Mouse (Mus musculus): ENCODE measurements around the gene Nlrp10. TPM values are rescaled to one million over a fixed set of nuclear protein-coding genes. Genes with fewer than 3 reads are reported as not detected.
A peak's percentile ranks its signal among the peaks of the same experiment; 100 is the strongest.

Nlrp10 gene
- polyA plus RNA-seq, 1 experiment from 2014 or later: not detected

- no peaks in the 10 kb centered on the region; the same call in 1 of the 2 replicates for H3K4me1 ChIP-seq (replicated peaks; ENCODE audit: control insufficient read depth, insufficient read depth, low read length)
- peaks cover 5% of the 10 kb centered on the region for H3K36me3 ChIP-seq (ENCODE audit: control insufficient read depth, insufficient read depth, low read length)
- H3K27me3 ChIP-seq (ENCODE audit: control insufficient read depth, insufficient read depth, low read length): no peaks in the 10 kb centered on the region
- peak within 1 kb of the TSS; percentile 52 for H3K27ac ChIP-seq (ENCODE audit: low read depth, low read length)
- WGBS: 2% methylated on average over 50 of the region's 50 CpGs
- peak; percentile 95 for DNase-seq (ENCODE audit: low spot score)
- peak within 1 kb of the TSS; percentile 84 for H3K4me3 ChIP-seq (ENCODE audit: low read depth, low read length)
- peak within 1 kb of the TSS; percentile 55 for H3K4me2 ChIP-seq (replicated peaks; ENCODE audit: low read depth, low read length)
- H3K9me3 ChIP-seq (ENCODE audit: control insufficient read depth, low read length): no peaks in the 10 kb centered on the region
- ATAC-seq (ENCODE audit: low FRiP score): peak; percentile 99
- H3K9ac ChIP-seq (ENCODE audit: low read depth, low read length): peak within 1 kb of the TSS; percentile 92
Measured at GRCm38 (mm10) chr7:108933794-108934731, 4.1 kb upstream of the Nlrp10 start, which contains the start of gene Eif3f. Gene Eif3f, plus strand, starts transcription at chr7:108934417.

GRCm38 (mm10) chr7:108928280-108929188 is 1.4 kb downstream of the Nlrp10 start:
- Histone ChIP-seq H3K4me1 (replicated peaks; ENCODE audit: control insufficient read depth, insufficient read depth, low read length) (no peaks in the 10 kb centered on the region), H3K27me3 (ENCODE audit: control insufficient read depth, insufficient read depth, low read length) (no peaks in the 10 kb centered on the region), H3K4me2 (replicated peaks; ENCODE audit: low read depth, low read length) (no peak overlapping the region), H3K36me3 (ENCODE audit: control insufficient read depth, insufficient read depth, low read length) (no peaks in the 10 kb centered on the region), H3K4me3 (ENCODE audit: low read depth, low read length) (no peak overlapping the region), H3K27ac (ENCODE audit: low read depth, low read length) (no peak overlapping the region), H3K9me3 (ENCODE audit: control insufficient read depth, low read length) (no peaks in the 10 kb centered on the region), H3K9ac (ENCODE audit: low read depth, low read length) (no peak overlapping the region)
- WGBS: 81% methylated on average over 11 of the region's 11 CpGs
- no peak for DNase-seq (ENCODE audit: low spot score)
- no peak for ATAC-seq (ENCODE audit: low FRiP score)

GRCm38 (mm10) chr7:108927043-108927442 is 2.9 kb downstream of the Nlrp10 start:
- DNase-seq (ENCODE audit: low spot score): no peak
- no peaks in the 10 kb centered on the region for H3K27me3 ChIP-seq (ENCODE audit: control insufficient read depth, insufficient read depth, low read length)
- H3K27ac ChIP-seq (ENCODE audit: low read depth, low read length): no peak overlapping the region
- no peak overlapping the region for H3K9ac ChIP-seq (ENCODE audit: low read depth, low read length)
- no peaks in the 10 kb centered on the region for H3K36me3 ChIP-seq (ENCODE audit: control insufficient read depth, insufficient read depth, low read length)
- no peak for ATAC-seq (ENCODE audit: low FRiP score)
- no peaks in the 10 kb centered on the region for H3K4me1 ChIP-seq (replicated peaks; ENCODE audit: control insufficient read depth, insufficient read depth, low read length)
- H3K9me3 ChIP-seq (ENCODE audit: control insufficient read depth, low read length): no peaks in the 10 kb centered on the region
- H3K4me2 ChIP-seq (replicated peaks; ENCODE audit: low read depth, low read length): no peak overlapping the region
- H3K4me3 ChIP-seq (ENCODE audit: low read depth, low read length): no peak overlapping the region
- 86% methylated on average over 4 of the region's 4 CpGs for WGBS

GRCm38 (mm10) chr7:108903969-108904368 is 26.0 kb downstream of the Nlrp10 start:
- H3K4me1 ChIP-seq (replicated peaks; ENCODE audit: control insufficient read depth, insufficient read depth, low read length): no peaks in the 10 kb centered on the region
- WGBS: 85% methylated on average over 2 of the region's 2 CpGs
- DNase-seq (ENCODE audit: low spot score): no peak
- no peak overlapping the region for H3K4me2 ChIP-seq (replicated peaks; ENCODE audit: low read depth, low read length)
- no peak overlapping the region for H3K27ac ChIP-seq (ENCODE audit: low read depth, low read length)
- no peaks in the 10 kb centered on the region for H3K36me3 ChIP-seq (ENCODE audit: control insufficient read depth, insufficient read depth, low read length)
- H3K9ac ChIP-seq (ENCODE audit: low read depth, low read length): no peak overlapping the region
- no peak for ATAC-seq (ENCODE audit: low FRiP score)
- no peaks in the 10 kb centered on the region for H3K27me3 ChIP-seq (ENCODE audit: control insufficient read depth, insufficient read depth, low read length)
- H3K9me3 ChIP-seq (ENCODE audit: control insufficient read depth, low read length): no peaks in the 10 kb centered on the region
- H3K4me3 ChIP-seq (ENCODE audit: low read depth, low read length): no peak overlapping the region

GRCm38 (mm10) chr7:108894320-108894719 is 35.7 kb downstream of the Nlrp10 start, which contains the start of gene Olfr519:
Gene Olfr519, minus strand, starts transcription at chr7:108894420.
- Histone ChIP-seq H3K27ac (ENCODE audit: low read depth, low read length) (no peak within 1 kb of the TSS), H3K9me3 (ENCODE audit: control insufficient read depth, low read length) (no peaks in the 10 kb centered on the region), H3K4me2 (replicated peaks; ENCODE audit: low read depth, low read length) (no peak within 1 kb of the TSS), H3K27me3 (ENCODE audit: control insufficient read depth, insufficient read depth, low read length) (no peaks in the 10 kb centered on the region), H3K36me3 (ENCODE audit: control insufficient read depth, insufficient read depth, low read length) (no peaks in the 10 kb centered on the region), H3K4me3 (ENCODE audit: low read depth, low read length) (no peak within 1 kb of the TSS), H3K4me1 (replicated peaks; ENCODE audit: control insufficient read depth, insufficient read depth, low read length) (no peaks in the 10 kb centered on the region), H3K9ac (ENCODE audit: low read depth, low read length) (no peak within 1 kb of the TSS)
- DNase-seq (ENCODE audit: low spot score) (no peak), ATAC-seq (ENCODE audit: low FRiP score) (no peak)
- WGBS: 86% methylated on average over 5 of the region's 5 CpGs

GRCm38 (mm10) chr7:108884906-108885305 is 45.1 kb downstream of the Nlrp10 start, which contains the start of gene Olfr518:
Gene Olfr518, minus strand, starts transcription at chr7:108885006.
- Histone ChIP-seq H3K4me2 (replicated peaks; ENCODE audit: low read depth, low read length) (no peak within 1 kb of the TSS), H3K9ac (ENCODE audit: low read depth, low read length) (no peak within 1 kb of the TSS), H3K4me3 (ENCODE audit: low read depth, low read length) (no peak within 1 kb of the TSS), H3K27me3 (ENCODE audit: control insufficient read depth, insufficient read depth, low read length) (no peaks in the 10 kb centered on the region), H3K9me3 (ENCODE audit: control insufficient read depth, low read length) (no peaks in the 10 kb centered on the region), H3K36me3 (ENCODE audit: control insufficient read depth, insufficient read depth, low read length) (no peaks in the 10 kb centered on the region), H3K27ac (ENCODE audit: low read depth, low read length) (no peak within 1 kb of the TSS), H3K4me1 (replicated peaks; ENCODE audit: control insufficient read depth, insufficient read depth, low read length) (no peaks in the 10 kb centered on the region)
- 89% methylated on average over 4 of the region's 4 CpGs for WGBS
- no peak for DNase-seq (ENCODE audit: low spot score)
- no peak for ATAC-seq (ENCODE audit: low FRiP score)

- WGBS: 67% methylated on average over 2 of the region's 2 CpGs
- Histone ChIP-seq H3K4me1 (replicated peaks; ENCODE audit: control insufficient read depth, insufficient read depth, low read length) (no peaks in the 10 kb centered on the region), H3K36me3 (ENCODE audit: control insufficient read depth, insufficient read depth, low read length) (no peaks in the 10 kb centered on the region), H3K9ac (ENCODE audit: low read depth, low read length) (no peak within 1 kb of the TSS), H3K4me2 (replicated peaks; ENCODE audit: low read depth, low read length) (no peak within 1 kb of the TSS), H3K4me3 (ENCODE audit: low read depth, low read length) (no peak within 1 kb of the TSS), H3K9me3 (ENCODE audit: control insufficient read depth, low read length) (no peaks in the 10 kb centered on the region), H3K27ac (ENCODE audit: low read depth, low read length) (no peak within 1 kb of the TSS), H3K27me3 (ENCODE audit: control insufficient read depth, insufficient read depth, low read length) (no peaks in the 10 kb centered on the region)
- DNase-seq (ENCODE audit: low spot score) (no peak), ATAC-seq (ENCODE audit: low FRiP score) (no peak)
Measured at GRCm38 (mm10) chr7:108872279-108872678, 57.7 kb downstream of the Nlrp10 start, which contains the start of gene Olfr517. Gene Olfr517, minus strand, starts transcription at chr7:108872379.
